Mouse (Mus musculus) heart, embryonic 10.5 days (tissue): ENCODE measurements around the gene Cs. TPM values are rescaled to one million over a fixed set of nuclear protein-coding genes. Genes with fewer than 3 reads are reported as not detected.

Experiments
- DNase-seq: peaks from one replicate; pipeline ENCODE4 v3.0.0-alpha.2; 2017; ENCODE audit warnings: low spot score
- H3K27ac ChIP-seq: fragments of 300-500 bp; sonication (generic); 2 replicates; pipeline ENCODE4 v1.5.1; 2016; ENCODE audit warnings: mild to moderate bottlenecking
- H3K27me3 ChIP-seq: fragments of 300-500 bp; sonication (generic); 2 replicates; pipeline ENCODE4 v1.6.1; 2016; ENCODE audit warnings: mild to moderate bottlenecking; ENCODE audit not compliant: poor library complexity, insufficient read depth, severe bottlenecking
- H3K36me3 ChIP-seq: fragments of 300-500 bp; sonication (generic); 2 replicates; pipeline ENCODE4 v1.6.1; 2016; ENCODE audit warnings: mild to moderate bottlenecking, moderate library complexity
- H3K4me1 ChIP-seq: fragments of 300-500 bp; sonication (generic); 2 replicates; pipeline ENCODE4 v1.6.1; 2016; ENCODE audit warnings: mild to moderate bottlenecking
- H3K4me3 ChIP-seq: fragments of 300-500 bp; sonication (generic); 2 replicates; pipeline ENCODE4 v1.5.1; 2016; ENCODE audit warnings: mild to moderate bottlenecking, moderate library complexity
- H3K9me3 ChIP-seq: fragments of 300-500 bp; sonication (generic); 2 replicates; pipeline ENCODE4 v1.6.1; 2016; ENCODE audit warnings: mild to moderate bottlenecking, moderate library complexity
- WGBS: fragments of 180-500 bp; shearing (Covaris S2); methylation state at CpG from one replicate; pipeline ENCODE4 v1.1.7; 2016; 5-methylcytosine and 5-hydroxymethylcytosine counted together
- polyA plus RNA-seq: library from polyadenylated mRNA; unstranded; fragments of >200 nt; fragmentation: Nextera tagmentation; extraction: Ambion mirVana; gene quantifications from 2 replicates; pipeline ENCODE4 v1.2.1, GENCODE M21; 2016

Gene Cs
- polyA plus RNA-seq, 1 experiment from 2014 or later = 347 TPM

DNA sequence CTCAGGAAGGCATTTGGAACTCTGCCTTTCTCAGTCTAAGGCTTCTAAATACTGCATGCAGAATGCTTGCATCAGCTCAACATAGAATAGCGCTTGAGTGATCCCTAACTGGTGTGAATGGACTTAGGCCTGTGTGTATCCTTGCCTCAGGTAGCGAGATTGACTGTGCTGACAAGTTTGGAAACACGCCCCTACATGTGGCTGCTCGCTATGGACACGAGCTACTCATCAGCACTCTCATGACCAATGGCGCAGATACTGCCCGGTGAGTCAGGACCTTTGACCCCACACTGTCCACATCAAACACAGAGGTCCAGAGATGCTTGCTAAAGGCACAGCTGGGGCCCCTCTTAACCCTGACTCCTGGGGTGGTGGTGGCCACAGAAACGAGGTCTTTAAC lies 44.9 kb downstream of the Cs start:
- no peaks in the 10 kb centered on the region for H3K9me3 ChIP-seq
- H3K4me1 ChIP-seq = peaks cover 18% of the 10 kb centered on the region
- DNase-seq = no peak
- H3K27me3 ChIP-seq = no peaks in the 10 kb centered on the region
- no peak overlapping the region for H3K4me3 ChIP-seq
- H3K36me3 ChIP-seq = peaks cover 92% of the 10 kb centered on the region
- 83% methylated on average over 8 of the region's 8 CpGs for WGBS
- H3K27ac ChIP-seq = no peak overlapping the region

DNA sequence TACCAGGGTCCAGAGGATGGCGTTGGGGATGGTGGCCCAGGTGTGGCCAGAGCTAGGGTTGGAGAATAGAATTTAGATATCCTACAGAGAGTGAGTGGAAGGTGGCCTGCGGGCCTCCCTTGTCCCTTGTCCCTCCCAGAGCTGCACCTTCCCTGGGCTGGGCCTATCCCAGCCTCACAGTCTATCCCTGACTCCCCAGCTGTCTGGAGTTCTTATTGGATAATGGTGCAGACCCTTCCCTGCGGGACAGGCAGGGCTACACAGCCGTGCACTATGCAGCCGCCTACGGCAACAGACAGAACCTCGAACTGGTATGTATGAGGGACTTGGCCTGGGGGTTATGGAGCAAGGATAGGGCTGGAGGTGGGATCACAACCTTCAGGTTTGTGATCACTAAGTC lies 48.4 kb downstream of the Cs start:
- no peak overlapping the region for H3K4me3 ChIP-seq
- peaks cover 100% of the 10 kb centered on the region for H3K36me3 ChIP-seq
- H3K27ac ChIP-seq = no peak overlapping the region
- H3K9me3 ChIP-seq = no peaks in the 10 kb centered on the region
- H3K4me1 ChIP-seq = peaks cover 4% of the 10 kb centered on the region; the same call in 1 of the 2 replicates
- WGBS = 91% methylated on average over 7 of the region's 7 CpGs
- no peak for DNase-seq
- no peaks in the 10 kb centered on the region for H3K27me3 ChIP-seq

DNA sequence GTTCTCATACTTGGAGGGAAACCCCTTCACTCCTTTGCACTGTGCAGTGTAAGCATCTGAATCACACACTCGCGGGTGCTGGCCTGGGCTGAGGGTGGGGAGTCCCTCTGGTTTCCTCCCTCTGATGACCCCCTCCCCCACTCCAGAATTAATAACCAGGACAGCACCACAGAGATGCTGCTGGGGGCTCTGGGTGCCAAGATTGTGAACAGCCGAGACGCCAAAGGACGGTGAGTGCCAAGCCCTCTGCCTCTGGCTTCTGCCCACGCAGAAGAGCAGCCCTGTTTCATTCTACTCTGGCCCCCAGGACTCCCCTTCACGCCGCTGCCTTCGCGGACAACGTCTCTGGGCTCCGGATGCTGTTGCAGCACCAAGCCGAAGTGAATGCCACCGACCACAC lies 51.4 kb downstream of the Cs start:
- WGBS = 93% methylated on average over 14 of the region's 14 CpGs
- H3K4me3 ChIP-seq = no peak overlapping the region
- H3K27ac ChIP-seq = no peak overlapping the region
- H3K36me3 ChIP-seq = peaks cover 100% of the 10 kb centered on the region
- no peak for DNase-seq
- no peaks in the 10 kb centered on the region for H3K27me3 ChIP-seq
- H3K9me3 ChIP-seq = no peaks in the 10 kb centered on the region
- H3K4me1 ChIP-seq = peaks cover 21% of the 10 kb centered on the region

DNA sequence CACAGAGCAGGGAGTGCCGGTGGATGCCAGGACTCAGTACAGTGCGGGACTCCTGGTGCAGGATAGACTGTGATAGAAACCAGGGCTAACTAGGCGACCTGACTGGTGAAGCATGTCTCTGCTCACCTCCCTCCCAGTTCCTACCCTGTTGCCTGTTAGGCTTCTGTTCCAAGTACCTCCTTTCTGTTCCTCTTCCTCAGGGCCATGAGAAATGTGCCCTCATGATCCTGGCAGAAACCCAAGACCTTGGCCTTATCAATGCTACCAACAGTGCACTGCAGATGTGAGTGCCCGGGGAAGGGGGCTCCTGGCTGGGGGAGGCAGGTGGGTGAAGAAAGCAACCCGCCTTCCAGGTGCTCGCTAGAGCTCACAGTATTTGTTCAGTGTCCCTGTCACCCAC lies 52.0 kb downstream of the Cs start:
- 79% methylated on average over 6 of the region's 6 CpGs for WGBS
- DNase-seq = no peak
- no peak overlapping the region for H3K4me3 ChIP-seq

DNA sequence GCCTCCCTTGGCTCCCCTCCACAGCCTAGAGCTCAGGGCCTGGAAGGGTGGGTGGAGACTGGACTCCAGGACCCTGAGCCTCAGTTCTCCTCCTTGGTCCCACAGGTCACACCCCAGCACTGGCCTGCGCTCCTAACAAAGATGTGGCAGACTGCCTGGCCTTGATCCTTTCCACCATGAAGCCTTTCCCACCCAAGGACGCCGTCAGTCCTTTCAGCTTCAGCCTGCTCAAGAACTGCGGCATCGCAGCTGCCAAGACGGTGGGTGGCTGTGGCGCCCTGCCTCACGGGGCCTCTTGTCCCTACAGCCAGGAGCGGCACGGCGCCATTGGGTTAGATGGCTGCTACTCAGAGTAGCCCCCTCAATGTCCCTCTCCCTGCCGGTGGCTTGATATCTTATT lies 52.8 kb downstream of the Cs start:
- Histone ChIP-seq H3K27ac (no peak overlapping the region), H3K4me3 (no peak overlapping the region), H3K9me3 (no peaks in the 10 kb centered on the region), H3K36me3 (peaks cover 100% of the 10 kb centered on the region), H3K27me3 (no peaks in the 10 kb centered on the region), H3K4me1 (peaks cover 24% of the 10 kb centered on the region)
- 92% methylated on average over 12 of the region's 12 CpGs for WGBS
- no peak for DNase-seq

More for the DNA sequence above, 52.0 kb downstream of the Cs start:
- Histone ChIP-seq H3K4me1 (peaks cover 22% of the 10 kb centered on the region), H3K27me3 (no peaks in the 10 kb centered on the region), H3K36me3 (peaks cover 100% of the 10 kb centered on the region), H3K9me3 (no peaks in the 10 kb centered on the region), H3K27ac (no peak overlapping the region)

DNA sequence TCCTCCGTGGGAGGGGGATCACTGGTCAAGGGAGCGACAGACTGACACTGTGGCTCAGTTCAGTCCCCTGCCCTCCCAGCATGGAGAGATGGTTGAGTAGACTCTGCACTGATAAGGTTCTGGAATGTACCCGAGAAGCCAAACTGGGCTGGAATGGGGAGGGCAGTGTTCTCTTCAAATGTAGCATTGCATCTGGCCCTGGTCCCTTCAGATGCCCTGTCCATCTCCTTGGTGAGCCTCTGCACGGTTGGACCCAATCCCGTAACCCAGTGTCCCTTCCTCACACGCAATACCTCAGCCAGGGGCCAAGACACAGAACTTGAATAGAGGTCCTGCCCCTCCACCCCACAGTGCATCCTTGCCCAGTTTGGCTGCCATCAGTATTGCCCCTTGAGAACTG lies 54.3 kb downstream of the Cs start:
- peaks cover 99% of the 10 kb centered on the region for H3K36me3 ChIP-seq
- WGBS = 69% methylated on average over 6 of the region's 6 CpGs
- DNase-seq = no peak
- H3K4me1 ChIP-seq = peaks cover 39% of the 10 kb centered on the region
- no peak overlapping the region for H3K27ac ChIP-seq
- H3K4me3 ChIP-seq = no peak overlapping the region
- H3K9me3 ChIP-seq = no peaks in the 10 kb centered on the region
- H3K27me3 ChIP-seq = no peaks in the 10 kb centered on the region

DNA sequence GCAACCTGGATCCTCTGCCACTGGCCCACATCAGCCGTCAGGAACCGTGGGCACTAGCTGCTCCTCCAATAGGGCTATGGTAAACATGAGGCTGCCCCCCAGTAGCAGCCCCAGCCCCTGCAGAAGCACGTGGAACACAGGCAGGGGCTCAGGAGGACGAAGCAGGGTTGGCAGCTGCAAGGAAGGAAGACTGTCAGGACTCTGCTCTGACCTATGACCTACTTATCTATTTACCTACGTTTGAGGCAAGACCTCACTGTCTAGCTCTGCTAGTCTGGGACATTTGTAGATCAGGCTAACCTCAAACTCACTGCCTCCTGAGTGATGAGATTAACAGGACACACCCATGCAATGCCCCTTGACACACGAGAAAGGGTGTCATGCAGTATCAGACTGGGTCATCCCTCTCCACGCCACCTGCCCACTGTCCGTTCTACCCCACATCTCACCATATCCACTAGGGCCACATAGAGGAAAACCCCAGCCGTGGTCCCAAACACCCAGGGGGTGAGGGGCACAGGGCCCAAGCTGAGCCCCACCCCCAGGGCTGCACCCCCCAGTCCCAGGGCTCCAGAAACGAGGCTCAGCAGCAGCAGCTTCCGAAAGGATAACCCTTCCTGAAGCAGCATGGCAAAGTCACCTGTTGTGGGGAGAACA lies 58.6 kb downstream of the Cs start:
- peaks cover 57% of the 10 kb centered on the region for H3K36me3 ChIP-seq
- no peak overlapping the region for H3K4me3 ChIP-seq
- no peaks in the 10 kb centered on the region for H3K27me3 ChIP-seq
- 50% methylated on average over 11 of the region's 11 CpGs for WGBS
- no peak for DNase-seq
- no peak overlapping the region for H3K27ac ChIP-seq
- H3K4me1 ChIP-seq = peaks cover 49% of the 10 kb centered on the region
- no peaks in the 10 kb centered on the region for H3K9me3 ChIP-seq

DNA sequence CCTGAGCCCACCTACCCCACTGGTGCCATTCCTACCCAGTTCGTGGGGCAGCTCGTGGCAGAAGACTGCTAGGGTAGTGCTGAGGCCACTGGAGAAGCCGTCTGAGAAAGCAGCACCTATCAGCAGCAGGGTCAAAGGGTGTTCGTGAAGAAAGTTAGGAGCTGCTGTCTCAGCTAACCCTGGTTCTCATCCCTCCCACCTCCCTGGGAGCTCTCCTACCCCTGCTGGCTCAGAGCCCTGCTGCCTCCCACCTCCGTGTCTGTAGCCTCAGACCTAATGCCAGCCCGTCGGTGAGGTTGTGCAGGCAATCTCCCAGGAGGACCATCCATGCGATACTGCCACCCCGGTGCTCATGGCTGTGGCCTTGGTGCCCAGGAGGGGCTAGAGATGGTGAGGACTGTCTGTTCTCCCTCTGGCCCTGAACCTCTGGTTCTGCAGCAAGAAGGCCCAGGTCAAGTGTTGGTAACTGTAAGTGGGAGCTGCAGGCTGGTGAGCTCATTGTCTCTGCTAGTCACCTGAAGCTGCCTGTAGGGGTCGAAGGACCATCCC lies 59.3 kb downstream of the Cs start:
- no peaks in the 10 kb centered on the region for H3K9me3 ChIP-seq
- peaks cover 56% of the 10 kb centered on the region for H3K36me3 ChIP-seq
- peaks cover 43% of the 10 kb centered on the region for H3K4me1 ChIP-seq
- no peak overlapping the region for H3K4me3 ChIP-seq
- no peaks in the 10 kb centered on the region for H3K27me3 ChIP-seq
- no peak overlapping the region for H3K27ac ChIP-seq
- DNase-seq = no peak
- WGBS = 60% methylated on average over 10 of the region's 10 CpGs

DNA sequence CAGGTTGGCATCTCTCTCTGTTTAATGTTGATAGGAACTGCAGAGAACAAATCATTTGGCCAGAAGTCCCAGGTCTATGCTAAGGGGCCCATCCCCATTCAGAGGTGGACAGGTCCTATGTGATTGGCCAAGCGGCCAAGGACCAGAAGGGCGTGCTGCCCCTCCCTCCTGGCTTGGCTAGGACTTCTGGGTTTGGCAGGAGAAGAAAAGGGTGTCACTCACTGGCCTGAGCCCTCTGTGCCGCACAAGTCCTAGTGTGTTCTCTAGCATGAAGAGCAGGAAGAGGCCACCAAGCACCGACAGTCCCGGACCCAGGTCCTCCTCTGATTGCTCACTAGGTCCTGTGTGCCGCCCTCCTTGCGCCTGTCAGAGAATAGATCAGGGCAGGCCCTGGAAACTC lies 59.9 kb downstream of the Cs start:
- Histone ChIP-seq H3K4me3 (no peak overlapping the region), H3K36me3 (peaks cover 50% of the 10 kb centered on the region), H3K4me1 (peaks cover 40% of the 10 kb centered on the region), H3K9me3 (no peaks in the 10 kb centered on the region), H3K27ac (0 out of 2 replicates have a peak overlapping the region, but pooled peaks have one; percentile 36), H3K27me3 (no peaks in the 10 kb centered on the region)
- no peak for DNase-seq
- 66% methylated on average over 7 of the region's 7 CpGs for WGBS

DNA sequence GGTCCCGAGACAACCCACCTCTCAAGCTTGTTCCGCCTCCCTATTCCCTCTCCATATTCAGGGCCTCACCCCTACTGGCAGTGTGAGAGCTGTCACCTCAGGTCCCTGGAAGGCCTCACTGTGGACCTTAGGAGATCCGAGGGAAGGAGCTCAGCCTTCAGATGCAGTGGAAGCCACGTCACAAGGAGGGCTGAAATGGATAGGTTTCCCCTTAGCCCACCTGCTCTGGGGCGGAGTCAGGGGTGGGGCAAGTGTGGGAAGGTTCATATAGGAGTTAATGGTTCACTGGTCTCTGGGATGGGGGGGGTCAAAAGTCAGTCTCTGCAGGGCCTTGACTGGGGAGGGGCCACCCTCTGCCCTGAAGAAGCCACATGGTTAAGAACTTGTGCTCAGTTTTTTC lies 62.8 kb downstream of the Cs start:
- peaks cover 24% of the 10 kb centered on the region for H3K36me3 ChIP-seq
- WGBS = 27% methylated on average over 5 of the region's 5 CpGs
- DNase-seq = no peak
- peaks cover 31% of the 10 kb centered on the region for H3K4me1 ChIP-seq
- no peak overlapping the region; the same call in 1 of the 2 replicates for H3K27ac ChIP-seq
- H3K4me3 ChIP-seq = no peak overlapping the region
- no peaks in the 10 kb centered on the region for H3K9me3 ChIP-seq
- H3K27me3 ChIP-seq = no peaks in the 10 kb centered on the region

DNA sequence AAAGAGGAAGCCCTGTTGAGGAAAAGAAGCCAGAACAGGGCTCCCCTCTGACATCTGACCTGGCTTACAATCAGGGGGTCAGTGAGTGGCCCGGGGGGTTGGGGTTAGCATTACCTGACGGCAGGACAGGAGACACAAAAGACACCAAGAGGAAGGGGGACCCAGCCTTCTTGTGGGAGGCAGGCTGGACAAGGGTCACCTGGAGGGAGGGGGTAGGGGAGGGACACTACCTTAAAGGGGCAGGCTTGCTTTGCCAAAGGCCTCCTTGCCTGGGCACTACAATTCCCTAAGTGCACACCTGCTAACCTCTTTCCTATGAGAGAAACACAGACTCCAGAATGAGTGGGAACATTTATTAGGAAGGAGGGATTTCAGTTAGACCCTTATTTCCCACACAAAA lies 63.5 kb downstream of the Cs start, which contains the start of gene Slc39a5:
TSS of gene Slc39a5 (minus strand) at position 174 of the 400 bp plus-strand sequence.
- Histone ChIP-seq H3K4me3 (no peak within 1 kb of the TSS), H3K36me3 (peaks cover 23% of the 10 kb centered on the region), H3K9me3 (no peaks in the 10 kb centered on the region), H3K4me1 (peaks cover 24% of the 10 kb centered on the region), H3K27me3 (no peaks in the 10 kb centered on the region), H3K27ac (no peak within 1 kb of the TSS; the same call in 1 of the 2 replicates)
- DNase-seq = no peak
- 31% methylated on average over 2 of the region's 2 CpGs for WGBS

DNA sequence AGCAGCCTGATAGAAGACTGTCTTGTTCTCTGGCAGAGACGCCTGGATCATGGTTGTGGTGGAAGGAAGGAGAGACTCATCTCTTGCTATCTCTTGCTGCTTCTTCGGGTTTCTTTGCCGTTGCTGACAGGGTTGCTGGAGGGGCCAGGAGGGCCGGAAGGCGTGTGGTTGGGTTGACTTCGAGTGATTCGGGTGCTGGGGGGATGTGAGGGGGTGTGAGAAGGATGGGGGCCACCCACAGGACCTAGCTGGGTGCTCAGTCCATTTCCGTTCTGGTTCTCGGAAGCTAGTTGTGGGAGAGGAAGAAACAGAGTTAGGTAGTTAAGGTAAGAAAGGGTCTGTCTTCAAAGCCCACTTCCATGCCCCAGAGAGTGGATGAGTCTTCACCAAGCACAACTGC lies 64.1 kb downstream of the Cs start:
- no peak for DNase-seq
- H3K27ac ChIP-seq = no peak overlapping the region
- peaks cover 23% of the 10 kb centered on the region for H3K36me3 ChIP-seq
- no peaks in the 10 kb centered on the region for H3K9me3 ChIP-seq
- peaks cover 19% of the 10 kb centered on the region for H3K4me1 ChIP-seq
- H3K4me3 ChIP-seq = no peak overlapping the region
- WGBS = 72% methylated on average over 9 of the region's 9 CpGs
- H3K27me3 ChIP-seq = no peaks in the 10 kb centered on the region

DNA sequence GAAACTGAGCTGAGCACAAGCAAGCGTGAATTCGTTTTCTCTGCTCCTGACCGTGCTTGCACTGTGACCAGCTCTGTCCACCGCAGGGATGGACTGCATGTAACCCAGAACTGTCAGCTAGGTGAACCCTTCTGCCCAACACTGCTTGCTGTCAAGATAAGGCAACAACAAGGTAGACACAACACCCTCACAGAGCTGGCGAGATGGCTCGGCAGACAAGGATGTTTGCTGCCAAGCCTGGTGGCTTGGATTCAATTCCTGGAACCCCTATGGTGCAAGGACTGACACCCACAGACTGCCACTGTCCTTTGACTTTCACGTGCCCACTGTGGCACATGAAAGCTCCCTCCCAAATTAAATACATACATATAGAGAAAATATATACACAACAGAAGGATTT lies 66.4 kb downstream of the Cs start:
- 85% methylated on average over 7 of the region's 7 CpGs for WGBS
- Histone ChIP-seq H3K36me3 (peaks cover 29% of the 10 kb centered on the region), H3K27ac (no peak overlapping the region), H3K27me3 (no peaks in the 10 kb centered on the region), H3K4me3 (no peak overlapping the region), H3K4me1 (peaks cover 19% of the 10 kb centered on the region), H3K9me3 (no peaks in the 10 kb centered on the region)
- DNase-seq = no peak
